Comparison of ENCODE assay signal across 8 mouse cellular contexts in genomic region chr16:10313646-10314088, GRCm38 (mm10). TPM values are rescaled to one million over a fixed set of nuclear protein-coding genes. Genes with fewer than 3 reads are reported as not detected.
DNase-seq lines count a peak whose midpoint lies in the region; ATAC-seq lines count a peak whose summit lies in the region.

Gene Emp2 (minus strand): TSS chr16:10313968.

- peak; percentile 2 for DNase-seq in thymus, postnatal 25 days
- no peak for DNase-seq in thymus, postnatal 14 days
- peak; percentile 25 for DNase-seq in forelimb bud, embryonic 11.5 days (ENCODE audit: low read depth, low spot score)
- DNase-seq in hindbrain, embryonic 11.5 days (ENCODE audit: low spot score) = peak; percentile 55
- no peak for DNase-seq in left cerebral cortex, adult 8-10 months (ENCODE audit: low spot score in 2 of 2)
- DNase-seq in lung, postnatal 4 days = peak; percentile 84 to 91
- DNase-seq in right cerebral cortex, postnatal 4 days = peak; percentile 32
- DNase-seq in cerebellum, adult 9-11 months = no peak

- no peak within 1 kb of the TSS for H3K27ac ChIP-seq in hindbrain, embryonic 11.5 days (ENCODE audit: low read depth, low read length)

- ATAC-seq in hindbrain, embryonic 11.5 days (ENCODE audit: low FRiP score) = peak; percentile 83

- H3K36me3 ChIP-seq in hindbrain, embryonic 11.5 days (ENCODE audit: control insufficient read depth, insufficient read depth, low read length) = no peaks in the 10 kb centered on the region

- H3K27me3 ChIP-seq in hindbrain, embryonic 11.5 days (ENCODE audit: control insufficient read depth, insufficient read depth, low read length) = peaks cover 9% of the 10 kb centered on the region

- H3K4me3 ChIP-seq in hindbrain, embryonic 11.5 days (ENCODE audit: low read depth, low read length) = peak within 1 kb of the TSS; percentile 41

- peak within 1 kb of the TSS; percentile 83 for H3K4me2 ChIP-seq in hindbrain, embryonic 11.5 days (replicated peaks; ENCODE audit: low read depth, low read length)

- peak within 1 kb of the TSS; percentile 52 for H3K9ac ChIP-seq in hindbrain, embryonic 11.5 days (ENCODE audit: low read depth, low read length)

- H3K4me1 ChIP-seq in hindbrain, embryonic 11.5 days (replicated peaks; ENCODE audit: control insufficient read depth, insufficient read depth, low read length) = peaks cover 4% of the 10 kb centered on the region; the same call in 1 of the 2 replicates

- under 1% methylated on average over 30 of the region's 40 CpGs for WGBS in hindbrain, embryonic 11.5 days

- no peaks in the 10 kb centered on the region for H3K9me3 ChIP-seq in hindbrain, embryonic 11.5 days (ENCODE audit: control insufficient read depth, low read length)

RNA-seq across cellular contexts. Expression of gene Emp2, which starts in this region (rescaled TPM):
- polyA plus RNA-seq in hindbrain, embryonic 11.5 days (2014; fragmentation: Nextera tagmentation; extraction: Ambion mirVana) = 2.6 and 3.6 TPM in 2 replicates
- total RNA-seq in left cerebral cortex, adult 8-10 months (2022) = 10 to 100 TPM; 11.0 to 13.4 (median 12.2) TPM

Comparison
In these comparisons a context has a peak if more than half of its experiments do, and no peak if none do; other contexts are left out.
1. DNase-seq: peak in thymus, postnatal 25 days (single experiment), forelimb bud, embryonic 11.5 days (single experiment), hindbrain, embryonic 11.5 days (single experiment), lung, postnatal 4 days (2 of 2) and right cerebral cortex, postnatal 4 days (single experiment); none in thymus, postnatal 14 days (single experiment), left cerebral cortex, adult 8-10 months (0 of 2) and cerebellum, adult 9-11 months (single experiment).